ENCODE assay signal across 39 mouse cellular contexts in the genomic region with DNA sequence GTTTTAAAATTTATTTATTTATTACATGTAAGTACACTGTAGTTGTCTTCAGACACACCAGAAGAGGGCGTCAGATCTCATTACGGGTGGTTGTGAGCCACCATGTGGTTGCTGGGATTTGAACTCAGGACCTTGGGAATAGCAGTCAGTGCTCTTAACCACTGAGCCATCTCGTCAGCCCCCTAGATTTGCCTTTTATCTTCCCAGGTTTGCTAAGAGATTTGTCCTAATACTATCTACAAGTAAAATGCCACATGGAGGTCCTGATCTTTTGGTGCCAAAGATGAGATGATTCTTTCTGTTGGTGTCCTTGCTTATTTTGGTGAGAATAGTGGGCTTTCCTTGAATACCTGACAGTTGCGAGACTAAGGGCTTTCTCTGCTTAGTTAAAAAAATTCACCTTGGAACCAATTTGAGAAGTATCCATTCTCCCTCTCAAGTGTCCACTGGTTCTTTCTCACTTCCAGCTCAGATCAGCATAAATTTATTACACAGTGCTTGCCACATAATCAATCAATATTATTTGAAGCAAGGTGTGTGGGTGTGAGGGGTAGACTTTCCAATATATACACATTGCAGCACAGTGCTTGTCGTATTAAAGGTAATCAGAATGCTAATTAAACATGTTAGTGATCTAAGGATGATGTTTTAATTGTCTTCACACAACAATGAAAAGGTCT. TPM values are rescaled to one million over a fixed set of nuclear protein-coding genes. Genes with fewer than 3 reads are reported as not detected.
"Had no signal": no experiment of that assay in that cellular context is flagged by ENCODE, and none has a peak within 500 bp of the region (broad histone marks: within the 10 kb centered on the region; RNA-seq: fewer than 3 reads in every experiment).

No protein-coding gene starts in this region.

- H3K4me1 ChIP-seq: heart, embryonic 13.5 days; heart, embryonic 15.5 days; hindbrain, embryonic 13.5 days; hindbrain, embryonic 15.5 days; limb, embryonic 10.5 days; limb, embryonic 12.5 days had no signal

- DNase-seq: gastrocnemius, postnatal 14 days; gastrocnemius, postnatal 36 days; heart, adult 18-20 months; heart, postnatal 14 days; heart, postnatal 36 days; kidney, adult 11 months; kidney, adult 2 months; kidney, postnatal 25 days; layer of hippocampus, adult 9-11 months; layer of hippocampus, postnatal 36 days; liver; liver, embryonic 13.5 days; liver, postnatal 0 days had no signal

- H3K27ac ChIP-seq: heart, embryonic 13.5 days; heart, embryonic 15.5 days; hindbrain, embryonic 13.5 days; hindbrain, embryonic 15.5 days; hindbrain, postnatal 0 days; limb, embryonic 10.5 days; limb, embryonic 12.5 days; liver, embryonic 13.5 days; liver, embryonic 15.5 days had no signal

- H3K4me2 ChIP-seq: heart, embryonic 11.5 days; heart, embryonic 13.5 days; heart, embryonic 15.5 days; hindbrain, embryonic 13.5 days; hindbrain, embryonic 15.5 days; limb, embryonic 12.5 days; liver, embryonic 11.5 days; liver, embryonic 13.5 days; liver, embryonic 15.5 days had no signal

- ATAC-seq: hindbrain, postnatal 0 days; intestine, embryonic 16.5 days; liver, postnatal 0 days had no signal

- H3K9ac ChIP-seq: heart, embryonic 13.5 days; heart, embryonic 15.5 days; hindbrain, embryonic 13.5 days; hindbrain, embryonic 15.5 days; limb, embryonic 12.5 days; liver, embryonic 13.5 days; liver, embryonic 15.5 days; liver, postnatal 0 days had no signal

- H3K27me3 ChIP-seq: heart, embryonic 13.5 days; heart, embryonic 15.5 days; hindbrain, embryonic 13.5 days; hindbrain, embryonic 15.5 days; limb, embryonic 12.5 days; liver, embryonic 13.5 days; liver, embryonic 15.5 days had no signal

- H3K36me3 ChIP-seq: heart, embryonic 13.5 days; heart, embryonic 15.5 days; hindbrain, embryonic 13.5 days; hindbrain, embryonic 15.5 days; limb, embryonic 10.5 days; limb, embryonic 12.5 days; liver, embryonic 13.5 days; liver, embryonic 15.5 days had no signal

- H3K4me3 ChIP-seq: heart, embryonic 13.5 days; heart, embryonic 15.5 days; hindbrain, embryonic 13.5 days; hindbrain, embryonic 15.5 days; limb, embryonic 10.5 days; limb, embryonic 12.5 days; liver, embryonic 13.5 days; liver, embryonic 15.5 days had no signal

- H3K9me3 ChIP-seq: heart, embryonic 13.5 days; heart, embryonic 15.5 days; hindbrain, embryonic 13.5 days; hindbrain, embryonic 15.5 days; limb, embryonic 10.5 days; limb, embryonic 12.5 days; liver, embryonic 13.5 days; liver, embryonic 15.5 days had no signal

RNA-seq across cellular contexts. Expression of gene Rnase2b, which starts 5.9 kb away (rescaled TPM):
- total RNA-seq: gastrocnemius, adult 18-20 months; gastrocnemius, adult 8-10 months; gastrocnemius, postnatal 14 days; gastrocnemius, postnatal 36 days; heart, adult 18-20 months; heart, postnatal 14 days; heart, postnatal 36 days; hematopoietic stem cell, adult 5-6 weeks; hindbrain, postnatal 0 days; layer of hippocampus, postnatal 14 days; layer of hippocampus, postnatal 36 days; left cerebral cortex, adult 18-20 months; left cerebral cortex, postnatal 14 days; left cerebral cortex, postnatal 36 days had no signal
- polyA plus RNA-seq: gonadal fat pad, adult 2 months; heart, embryonic 11.5 days; heart, embryonic 13.5 days; heart, embryonic 15.5 days; heart, postnatal 0 days; hindbrain, embryonic 11.5 days; hindbrain, embryonic 13.5 days; hindbrain, embryonic 15.5 days; hindbrain, postnatal 0 days; intestine, embryonic 14.5 days; intestine, embryonic 16.5 days; kidney, adult 2 months; large intestine, adult 2 months; limb, embryonic 10.5 days; limb, embryonic 12.5 days; limb, embryonic 14.5 days; liver, embryonic 11.5 days; liver, embryonic 13.5 days; liver, embryonic 15.5 days; liver, postnatal 0 days had no signal

RNA-seq across cellular contexts. Expression of gene Rnase1, which starts 9.6 kb away (rescaled TPM):
- total RNA-seq: gastrocnemius, adult 8-10 months; gastrocnemius, postnatal 14 days; gastrocnemius, postnatal 36 days; heart, postnatal 14 days; hematopoietic stem cell, adult 5-6 weeks had no signal
- polyA plus RNA-seq: heart, embryonic 11.5 days; hindbrain, embryonic 11.5 days; hindbrain, embryonic 13.5 days; limb, embryonic 12.5 days; liver, embryonic 11.5 days; liver, embryonic 13.5 days had no signal

RNA-seq across cellular contexts. Expression of gene Rnase6, which starts 32.5 kb away (rescaled TPM):
- total RNA-seq: gastrocnemius, adult 8-10 months; left cerebral cortex, adult 18-20 months; left cerebral cortex, postnatal 14 days had no signal
- polyA plus RNA-seq: heart, embryonic 11.5 days; hindbrain, embryonic 11.5 days; limb, embryonic 10.5 days had no signal

RNA-seq across cellular contexts. Expression of gene Eddm3b, which starts 42.0 kb away (rescaled TPM):
- total RNA-seq: gastrocnemius, adult 18-20 months; gastrocnemius, adult 8-10 months; gastrocnemius, postnatal 14 days; gastrocnemius, postnatal 36 days; heart, adult 18-20 months; heart, postnatal 14 days; heart, postnatal 36 days; hematopoietic stem cell, adult 5-6 weeks; hindbrain, postnatal 0 days; layer of hippocampus, adult 18-20 months; layer of hippocampus, adult 8-10 months; layer of hippocampus, postnatal 14 days; layer of hippocampus, postnatal 36 days; left cerebral cortex, adult 18-20 months; left cerebral cortex, postnatal 14 days; left cerebral cortex, postnatal 36 days had no signal
- polyA plus RNA-seq: heart, embryonic 11.5 days; heart, embryonic 13.5 days; heart, embryonic 15.5 days; heart, postnatal 0 days; hindbrain, embryonic 13.5 days; hindbrain, embryonic 15.5 days; hindbrain, postnatal 0 days; intestine, embryonic 16.5 days; large intestine, adult 2 months; limb, embryonic 10.5 days; limb, embryonic 12.5 days; liver, embryonic 11.5 days; liver, embryonic 13.5 days; liver, embryonic 15.5 days had no signal

RNA-seq across cellular contexts. Expression of gene Ang2, which starts 42.8 kb away (rescaled TPM):
- total RNA-seq: gastrocnemius, adult 18-20 months; gastrocnemius, adult 8-10 months; gastrocnemius, postnatal 14 days; gastrocnemius, postnatal 36 days; heart, adult 18-20 months; heart, postnatal 14 days; heart, postnatal 36 days; hematopoietic stem cell, adult 5-6 weeks; hindbrain, postnatal 0 days; layer of hippocampus, adult 18-20 months; layer of hippocampus, adult 8-10 months; layer of hippocampus, postnatal 14 days; layer of hippocampus, postnatal 36 days; left cerebral cortex, adult 18-20 months; left cerebral cortex, postnatal 14 days; left cerebral cortex, postnatal 36 days had no signal
- polyA plus RNA-seq: gonadal fat pad, adult 2 months; heart, embryonic 11.5 days; heart, embryonic 13.5 days; heart, embryonic 15.5 days; heart, postnatal 0 days; hindbrain, embryonic 11.5 days; hindbrain, embryonic 13.5 days; hindbrain, embryonic 15.5 days; hindbrain, postnatal 0 days; intestine, embryonic 14.5 days; intestine, embryonic 16.5 days; kidney, adult 2 months; large intestine, adult 2 months; limb, embryonic 10.5 days; limb, embryonic 12.5 days; limb, embryonic 14.5 days; liver, embryonic 11.5 days; liver, embryonic 13.5 days; liver, embryonic 15.5 days; liver, postnatal 0 days had no signal
